Mouse (Mus musculus): ENCODE data around the gene Mfap5. TPM values are rescaled to one million over a fixed set of nuclear protein-coding genes. Genes with fewer than 3 reads are reported as not detected.
"Not testable (repeated sequence)": the region's sequence is repeated elsewhere in the genome, so short reads cannot be mapped to it uniquely, and the experiment has no call there.

Mfap5 gene
- polyA plus RNA-seq, 1 experiment, result 2.0 TPM

DNA sequence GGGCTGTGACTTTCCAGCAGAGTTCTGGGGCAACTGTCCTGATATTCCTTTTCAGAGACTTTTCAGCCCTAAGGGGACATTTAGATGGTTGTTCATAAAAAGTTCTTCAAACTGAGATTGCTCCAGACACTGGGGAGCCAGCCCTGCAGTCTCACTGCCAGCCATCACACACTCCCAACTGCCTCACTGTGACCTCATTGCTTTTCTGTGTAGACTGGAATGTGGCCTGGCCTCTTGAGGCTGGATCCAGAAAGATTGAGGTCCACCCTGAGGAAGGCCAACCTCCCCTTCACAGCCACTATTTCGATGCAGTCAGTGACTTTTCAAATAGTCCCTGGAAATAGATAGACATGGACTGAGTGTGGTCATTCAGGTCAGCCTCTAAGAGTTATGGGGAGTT lies 12.0 kb downstream of the Mfap5 start:
- no peak for DNase-seq (ENCODE audit: low read depth)
- TF ChIP-seq POLR2A (IDR thresholded peaks at IDR 0.05; ENCODE audit: borderline replicate concordance, extremely low read depth, insufficient read depth, insufficient read length, poor library complexity, severe bottlenecking) (no peak), CTCF (IDR thresholded peaks at IDR 0.05; ENCODE audit: borderline replicate concordance, extremely low read depth, insufficient read depth, insufficient read length) (no peak)

DNA sequence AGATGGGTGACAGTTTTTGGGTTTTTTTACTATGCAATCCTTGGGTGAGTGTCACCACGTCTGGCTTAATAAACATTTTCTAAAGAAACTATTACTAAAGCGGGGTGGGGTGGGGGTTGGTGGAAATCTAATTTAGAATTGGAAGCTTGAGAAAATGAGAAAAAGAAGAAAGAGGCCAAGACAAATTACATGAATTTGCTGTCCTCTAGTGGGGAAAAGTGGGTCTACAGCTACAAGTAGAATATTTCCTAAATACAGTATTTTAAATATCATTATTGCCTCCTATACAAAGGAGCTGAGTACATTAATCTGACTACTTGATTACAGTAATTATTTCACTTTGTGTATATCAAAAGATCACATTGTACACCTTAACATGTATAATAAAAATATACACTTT lies 13.7 kb downstream of the Mfap5 start:
- TF ChIP-seq POLR2A (IDR thresholded peaks at IDR 0.05; ENCODE audit: borderline replicate concordance, extremely low read depth, insufficient read depth, insufficient read length, poor library complexity, severe bottlenecking), result no peak
- no peak for TF ChIP-seq CTCF (IDR thresholded peaks at IDR 0.05; ENCODE audit: borderline replicate concordance, extremely low read depth, insufficient read depth, insufficient read length)
- peak; percentile 76 for DNase-seq (ENCODE audit: low read depth)

DNA sequence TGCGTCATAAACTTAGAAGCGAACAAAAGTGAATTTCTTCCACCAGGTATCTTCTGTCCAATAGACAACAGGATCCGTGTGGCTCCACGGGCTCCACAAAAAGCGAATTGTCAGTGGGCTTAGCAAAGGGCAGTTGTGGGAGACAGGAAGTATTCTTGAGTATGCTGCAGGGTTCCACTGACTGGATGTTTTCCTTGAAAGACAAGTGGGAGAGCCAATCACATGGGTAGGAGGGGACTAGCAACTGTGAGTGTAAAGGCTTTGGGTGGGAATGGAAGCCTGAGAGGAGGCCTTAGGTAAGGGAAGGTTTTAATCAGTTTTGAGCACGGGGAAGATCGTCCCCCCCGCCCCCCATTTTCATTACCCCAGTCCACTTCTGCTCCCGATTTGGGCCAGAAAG lies 16.9 kb downstream of the Mfap5 start:
- TF ChIP-seq CTCF (IDR thresholded peaks at IDR 0.05; ENCODE audit: borderline replicate concordance, extremely low read depth, insufficient read depth, insufficient read length) (no peak), POLR2A (IDR thresholded peaks at IDR 0.05; ENCODE audit: borderline replicate concordance, extremely low read depth, insufficient read depth, insufficient read length, poor library complexity, severe bottlenecking) (no peak)

DNA sequence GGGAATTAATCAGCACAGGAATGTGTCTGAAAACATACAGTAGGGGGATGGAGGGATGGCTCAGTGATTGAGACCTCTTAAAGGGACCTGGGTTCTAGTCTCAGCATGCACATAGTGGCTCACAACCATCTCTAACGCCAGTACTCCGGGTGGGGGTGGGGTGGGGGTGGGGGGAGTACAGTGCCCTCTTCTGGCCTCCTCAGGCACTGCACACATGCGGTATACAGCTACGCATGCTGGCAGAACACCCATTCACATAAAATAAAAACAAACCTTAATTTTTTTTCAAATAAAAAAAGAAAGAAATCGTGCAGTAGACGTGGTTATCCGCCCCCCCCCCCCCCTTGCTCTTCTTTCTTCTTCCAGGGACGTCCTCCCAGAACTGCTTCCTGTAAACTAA lies 17.6 kb downstream of the Mfap5 start:
- TF ChIP-seq CTCF (IDR thresholded peaks at IDR 0.05; ENCODE audit: borderline replicate concordance, extremely low read depth, insufficient read depth, insufficient read length), result no peak
- TF ChIP-seq POLR2A (IDR thresholded peaks at IDR 0.05; ENCODE audit: borderline replicate concordance, extremely low read depth, insufficient read depth, insufficient read length, poor library complexity, severe bottlenecking), result no peak
- DNase-seq (ENCODE audit: low read depth), result no peak

More for the DNA sequence above, 16.9 kb downstream of the Mfap5 start:
- DNase-seq (ENCODE audit: low read depth), result peak; percentile 91

DNA sequence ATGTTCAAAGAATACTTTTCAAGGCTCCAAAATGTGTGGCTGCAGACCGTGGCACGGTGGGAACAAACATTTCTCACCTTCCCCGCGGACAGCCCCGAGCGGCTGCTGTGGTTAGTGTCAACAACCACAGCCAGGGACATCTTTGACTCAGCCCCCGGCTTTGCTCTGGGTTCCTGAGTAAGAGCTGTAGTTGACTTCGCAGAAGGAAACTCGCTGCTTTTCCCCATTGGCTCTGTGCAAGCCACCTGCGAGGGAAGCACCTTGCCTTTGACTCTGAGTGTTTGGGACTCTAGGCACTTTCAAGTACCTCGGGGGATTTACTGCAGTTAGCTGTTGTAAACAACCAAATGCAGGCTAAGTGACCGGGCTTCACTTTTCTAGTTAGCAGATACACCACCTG lies 22.0 kb downstream of the Mfap5 start:
- no peak for DNase-seq (ENCODE audit: low read depth)
- TF ChIP-seq CTCF (IDR thresholded peaks at IDR 0.05; ENCODE audit: borderline replicate concordance, extremely low read depth, insufficient read depth, insufficient read length) (no peak), POLR2A (IDR thresholded peaks at IDR 0.05; ENCODE audit: borderline replicate concordance, extremely low read depth, insufficient read depth, insufficient read length, poor library complexity, severe bottlenecking) (no peak)

DNA sequence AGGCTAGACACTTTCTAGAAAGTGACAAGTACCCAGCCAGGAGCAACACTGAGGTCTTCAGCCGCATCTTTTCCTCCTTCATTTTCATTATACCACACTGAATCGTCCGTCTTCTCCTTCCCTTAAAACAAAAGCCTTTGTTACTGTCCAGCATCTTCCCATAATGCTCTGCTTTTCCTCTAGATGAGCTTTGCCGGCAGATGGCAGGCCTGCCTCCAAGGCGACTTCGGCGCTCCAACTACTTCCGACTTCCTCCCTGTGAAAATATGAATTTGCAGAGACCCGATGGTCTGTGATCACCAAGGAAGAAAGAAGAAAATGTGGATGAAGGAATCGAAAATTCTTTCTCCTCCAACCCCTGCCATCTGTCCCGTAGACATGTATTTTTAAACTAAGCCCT lies 22.5 kb downstream of the Mfap5 start:
- no peak for TF ChIP-seq CTCF (IDR thresholded peaks at IDR 0.05; ENCODE audit: borderline replicate concordance, extremely low read depth, insufficient read depth, insufficient read length)
- TF ChIP-seq POLR2A (IDR thresholded peaks at IDR 0.05; ENCODE audit: borderline replicate concordance, extremely low read depth, insufficient read depth, insufficient read length, poor library complexity, severe bottlenecking), result no peak
- no peak for DNase-seq (ENCODE audit: low read depth)

DNA sequence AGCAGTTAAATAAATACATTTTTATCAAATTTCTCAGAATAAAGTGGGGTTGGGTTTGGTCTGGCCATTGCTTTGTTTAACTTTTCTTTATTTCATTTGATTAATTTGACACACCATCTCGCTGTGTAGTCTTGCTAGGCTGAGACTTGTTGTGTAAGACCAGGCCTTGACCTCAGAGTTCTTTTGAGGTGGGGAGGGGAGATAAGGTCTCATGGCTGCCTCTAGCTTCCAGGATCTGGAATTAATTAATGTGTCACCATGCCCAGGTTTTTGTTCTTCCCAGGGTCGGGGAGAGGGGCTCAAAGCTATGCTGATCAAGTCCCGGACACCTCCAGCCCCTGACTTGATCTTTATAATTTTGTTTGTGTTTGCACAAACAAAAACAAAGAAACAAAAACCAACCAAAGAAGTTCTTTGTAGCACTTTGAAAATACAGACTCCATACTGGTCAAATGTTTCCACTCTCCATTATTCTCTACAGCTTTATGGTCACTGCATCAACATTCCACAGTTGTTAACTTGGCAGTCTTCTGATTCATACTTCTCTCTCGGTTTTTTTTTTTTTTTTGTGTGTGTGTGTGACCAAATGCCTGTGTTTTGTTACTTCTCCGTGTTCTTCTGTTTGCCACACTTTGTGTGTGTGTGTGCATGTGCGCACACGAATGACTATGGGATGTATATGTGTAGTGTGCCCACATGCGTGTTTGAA lies 26.0 kb downstream of the Mfap5 start:
- TF ChIP-seq POLR2A (IDR thresholded peaks at IDR 0.05; ENCODE audit: borderline replicate concordance, extremely low read depth, insufficient read depth, insufficient read length, poor library complexity, severe bottlenecking), result no peak
- TF ChIP-seq CTCF (IDR thresholded peaks at IDR 0.05; ENCODE audit: borderline replicate concordance, extremely low read depth, insufficient read depth, insufficient read length), result no peak
- DNase-seq (ENCODE audit: low read depth), result no peak

DNA sequence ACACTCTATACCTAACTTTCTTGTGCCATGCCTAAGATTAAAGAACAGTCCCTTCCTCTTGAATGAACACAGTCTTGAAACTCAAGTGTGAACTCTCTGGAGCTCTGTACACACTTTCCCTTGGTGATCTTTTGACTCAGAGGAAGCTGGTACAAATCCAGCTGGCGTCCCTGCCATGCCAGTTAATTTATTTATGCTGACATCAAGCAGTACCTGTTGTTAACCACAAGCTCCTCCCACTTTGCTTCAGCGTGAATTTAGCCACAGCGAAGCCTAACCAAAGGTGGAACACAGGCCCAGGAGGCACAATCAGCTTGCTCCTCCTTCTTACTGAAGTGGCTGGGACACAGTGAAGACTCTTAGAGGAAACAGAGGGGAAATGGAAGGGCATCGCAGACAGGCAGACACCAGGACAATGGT lies 27.2 kb downstream of the Mfap5 start:
- TF ChIP-seq CTCF (IDR thresholded peaks at IDR 0.05; ENCODE audit: borderline replicate concordance, extremely low read depth, insufficient read depth, insufficient read length) (no peak), POLR2A (IDR thresholded peaks at IDR 0.05; ENCODE audit: borderline replicate concordance, extremely low read depth, insufficient read depth, insufficient read length, poor library complexity, severe bottlenecking) (no peak)
- peak; percentile 79 for DNase-seq (ENCODE audit: low read depth)

DNA sequence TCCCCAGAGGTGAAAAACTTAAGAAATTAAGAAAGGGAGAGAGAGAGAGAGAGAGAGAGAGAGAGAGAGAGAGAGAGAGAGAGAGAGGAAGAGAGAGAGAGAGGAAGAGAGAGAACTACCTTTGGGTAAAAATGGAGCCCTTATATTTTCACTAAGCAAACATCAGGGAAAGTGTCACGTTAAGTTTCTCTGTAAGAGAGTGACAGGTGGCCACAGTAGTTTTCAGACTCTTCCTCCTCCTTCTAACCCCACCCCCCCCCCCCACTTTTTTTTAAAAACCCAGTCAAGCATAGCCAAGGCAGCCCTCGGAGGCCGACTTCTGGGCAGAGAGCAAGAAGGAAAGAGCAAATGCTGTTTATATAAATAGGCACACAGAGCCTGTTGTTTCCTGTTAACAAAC lies 28.4 kb downstream of the Mfap5 start:
- DNase-seq (ENCODE audit: low read depth), result no peak
- TF ChIP-seq CTCF (IDR thresholded peaks at IDR 0.05; ENCODE audit: borderline replicate concordance, extremely low read depth, insufficient read depth, insufficient read length), result no peak
- no peak for TF ChIP-seq POLR2A (IDR thresholded peaks at IDR 0.05; ENCODE audit: borderline replicate concordance, extremely low read depth, insufficient read depth, insufficient read length, poor library complexity, severe bottlenecking)

DNA sequence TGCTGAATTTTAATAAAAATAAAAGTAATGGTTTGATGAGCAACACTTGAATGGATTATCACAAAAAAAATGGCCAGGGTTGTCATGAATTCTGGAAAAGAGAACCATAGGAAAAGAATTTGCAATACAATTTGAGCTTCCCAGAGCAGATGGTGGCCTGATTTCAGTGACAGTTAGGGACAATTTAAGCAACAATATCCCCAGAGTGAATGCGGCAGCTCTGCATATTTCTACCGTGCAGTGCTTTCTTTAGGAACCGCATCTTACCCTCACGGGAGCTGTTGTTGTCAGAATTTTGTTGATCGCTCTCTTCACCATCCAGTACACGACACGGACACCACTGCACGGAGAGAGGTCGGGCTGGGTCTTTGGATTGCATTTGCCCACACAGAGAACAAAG lies 33.9 kb downstream of the Mfap5 start:
- no peak for DNase-seq (ENCODE audit: low read depth)
- TF ChIP-seq CTCF (IDR thresholded peaks at IDR 0.05; ENCODE audit: borderline replicate concordance, extremely low read depth, insufficient read depth, insufficient read length), result no peak
- TF ChIP-seq POLR2A (IDR thresholded peaks at IDR 0.05; ENCODE audit: borderline replicate concordance, extremely low read depth, insufficient read depth, insufficient read length, poor library complexity, severe bottlenecking), result no peak

DNA sequence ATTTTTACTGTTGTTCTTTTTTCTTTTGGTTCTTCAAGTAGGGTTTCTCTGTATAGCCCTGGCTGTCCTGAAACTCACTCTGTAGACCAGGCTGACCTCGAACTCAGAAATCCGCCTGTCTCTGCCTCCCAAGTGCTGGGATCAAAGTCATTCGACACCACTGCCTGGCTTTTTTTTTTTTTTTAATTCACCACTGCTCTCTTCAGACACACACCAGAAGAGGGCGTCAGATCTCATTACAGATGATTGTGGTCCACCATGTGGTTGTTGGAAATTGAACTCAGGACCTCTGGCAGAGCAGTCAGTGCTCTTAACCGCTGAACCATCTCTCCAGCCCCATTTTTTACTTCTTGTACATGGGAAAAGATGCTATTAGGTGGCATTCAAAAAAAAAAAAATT lies 36.8 kb downstream of the Mfap5 start:
- DNase-seq (ENCODE audit: low read depth), result not testable (repeated sequence)

DNA sequence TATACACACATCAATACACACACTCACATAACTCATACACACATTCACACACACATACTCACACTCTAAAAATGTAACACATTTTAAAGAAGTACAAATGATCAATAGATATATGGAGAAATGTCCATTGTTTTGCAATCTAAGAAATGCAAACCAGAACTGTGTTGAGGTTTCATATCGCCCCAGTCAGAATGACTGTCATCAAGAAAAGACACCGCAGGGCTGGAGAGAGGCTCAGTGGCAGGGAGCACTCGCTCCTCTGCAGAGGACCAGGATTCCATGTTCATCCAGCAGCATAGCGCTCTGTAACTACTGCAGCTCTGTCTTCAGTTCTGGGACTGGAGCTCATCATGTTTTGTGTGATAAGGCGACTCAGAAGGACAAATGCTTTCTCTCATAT lies 37.9 kb downstream of the Mfap5 start:
- no peak for TF ChIP-seq CTCF (IDR thresholded peaks at IDR 0.05; ENCODE audit: borderline replicate concordance, extremely low read depth, insufficient read depth, insufficient read length)
- no peak for TF ChIP-seq POLR2A (IDR thresholded peaks at IDR 0.05; ENCODE audit: borderline replicate concordance, extremely low read depth, insufficient read depth, insufficient read length, poor library complexity, severe bottlenecking)
- no peak for DNase-seq (ENCODE audit: low read depth)

All from brain, embryonic 14.5 days (tissue).